Mouse (Mus musculus) c-Kit-positive CD71-positive TER-119-positive erythroid progenitor cells, embryonic 14.5 days (primary cell): ENCODE data around the gene Tmem131l.
A peak's percentile ranks its signal among the peaks of the same experiment; 100 is the strongest.

Experiments
- DNase-seq: peaks from one replicate; pipeline ENCODE4 v3.0.0-alpha.2; 2013; ENCODE audit warnings: low spot score

Gene Tmem131l

GRCm38 (mm10) chr3:84010995-84011663, 28.8 kb downstream of the Tmem131l start:
- DNase-seq, result no peak

DNA sequence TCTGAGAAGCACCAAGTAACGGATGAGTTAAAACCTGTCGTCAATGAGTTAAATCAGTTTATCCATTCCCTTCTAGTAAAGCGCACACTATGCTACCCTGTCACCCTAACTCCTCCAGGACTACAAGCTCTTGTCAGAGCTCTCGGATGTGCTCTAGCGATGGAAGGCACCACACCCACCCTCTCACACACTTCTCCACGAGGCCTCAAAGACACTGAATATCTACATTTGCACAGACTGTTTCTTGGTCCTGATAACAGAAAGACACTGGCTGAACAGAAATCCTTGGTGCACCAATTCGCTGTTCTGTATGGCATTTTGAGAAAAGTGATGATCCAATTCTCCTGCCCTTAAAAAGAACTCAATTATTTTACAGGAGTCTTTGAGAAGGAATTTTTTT, 34.0 kb downstream of the Tmem131l start:
- peak; percentile 75 for DNase-seq

GRCm38 (mm10) chr3:84004330-84005090, 35.5 kb downstream of the Tmem131l start:
- DNase-seq, result no peak

DNA sequence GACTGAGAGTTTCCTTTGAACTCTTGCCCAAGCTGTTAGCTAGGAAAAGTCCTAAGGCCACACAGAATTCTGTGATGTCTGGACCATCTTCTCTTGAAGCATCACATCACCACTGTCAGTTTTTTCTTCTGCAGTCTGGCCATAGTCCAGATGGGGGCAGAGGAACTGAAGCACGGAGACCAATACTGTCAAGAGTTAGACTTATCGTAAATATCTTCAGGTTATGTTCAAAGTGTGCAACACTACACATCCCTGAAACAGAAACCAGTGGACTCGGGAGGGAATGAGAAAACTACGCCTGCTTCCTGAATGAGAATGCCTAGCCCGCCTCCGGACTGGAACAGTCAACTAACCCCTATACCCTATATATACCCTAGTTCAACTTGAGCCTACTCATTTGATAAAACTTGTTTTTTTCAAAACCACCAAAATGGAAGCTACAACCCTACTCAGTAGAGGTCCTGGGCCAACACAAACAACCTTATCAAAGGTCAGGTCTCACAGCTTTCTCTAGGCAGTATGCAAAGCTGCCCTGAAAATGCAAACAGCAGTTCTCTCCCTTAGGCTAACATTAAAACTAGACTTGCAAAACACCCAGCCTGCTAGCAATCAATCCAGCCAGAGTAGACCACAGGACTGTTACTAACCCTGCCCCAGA, 37.4 kb downstream of the Tmem131l start:
- no peak for DNase-seq

DNA sequence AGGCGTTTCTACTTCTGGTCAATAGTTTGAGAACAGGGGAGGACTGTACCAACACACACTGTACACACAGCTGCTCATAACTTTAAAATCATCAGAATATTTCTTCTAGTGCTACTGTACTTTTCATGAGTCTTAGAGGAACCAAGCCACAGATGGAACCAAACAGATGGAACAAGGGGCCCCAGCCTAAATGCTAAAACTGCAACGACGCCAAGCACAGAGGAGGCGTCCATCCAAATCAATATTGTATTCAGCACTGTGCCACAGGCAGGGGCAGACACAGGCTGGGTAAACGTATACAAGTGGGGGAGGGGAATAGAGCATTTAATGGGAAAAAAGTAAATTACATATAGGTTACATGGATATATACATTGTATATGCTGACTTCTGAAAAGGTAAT, 42.4 kb downstream of the Tmem131l start:
- no peak for DNase-seq

GRCm38 (mm10) chr3:83997036-83997435, 42.9 kb downstream of the Tmem131l start:
- no peak for DNase-seq

- no peak for DNase-seq
Observed at GRCm38 (mm10) chr3:83996086-83996485, 43.9 kb downstream of the Tmem131l start.

DNA sequence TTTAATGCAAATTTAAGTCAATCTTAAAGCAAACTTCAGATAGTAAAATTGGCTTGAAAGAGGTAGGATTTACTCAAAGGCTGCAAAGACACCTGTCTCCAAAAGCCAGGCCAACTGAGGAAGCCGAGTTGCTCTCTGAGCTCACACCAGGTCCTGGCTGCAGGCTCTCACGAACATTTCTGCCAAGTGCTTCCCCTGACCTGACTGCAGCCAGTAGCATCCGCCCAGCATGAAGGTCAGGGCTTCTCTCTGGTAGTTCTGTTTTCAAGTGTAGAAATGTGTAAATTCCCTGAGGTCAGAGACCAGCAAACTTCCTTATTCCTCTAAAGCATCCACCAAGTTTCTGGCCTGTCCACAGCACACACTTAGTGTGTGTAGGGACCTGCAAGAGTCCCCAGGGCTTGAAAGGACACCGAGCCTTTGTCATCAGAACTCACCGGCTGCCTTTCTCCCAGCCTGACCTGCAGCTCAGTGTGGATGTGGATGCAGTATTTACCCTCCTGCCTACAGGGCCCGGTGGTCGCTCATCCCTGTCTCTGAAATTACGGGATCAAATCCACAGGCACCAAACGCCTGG, 44.6 kb downstream of the Tmem131l start:
- no peak for DNase-seq

- no peak for DNase-seq
Observed at GRCm38 (mm10) chr3:83994217-83994839, 45.6 kb downstream of the Tmem131l start.

- no peak for DNase-seq
Observed at GRCm38 (mm10) chr3:83993089-83993516, 46.9 kb downstream of the Tmem131l start.

DNA sequence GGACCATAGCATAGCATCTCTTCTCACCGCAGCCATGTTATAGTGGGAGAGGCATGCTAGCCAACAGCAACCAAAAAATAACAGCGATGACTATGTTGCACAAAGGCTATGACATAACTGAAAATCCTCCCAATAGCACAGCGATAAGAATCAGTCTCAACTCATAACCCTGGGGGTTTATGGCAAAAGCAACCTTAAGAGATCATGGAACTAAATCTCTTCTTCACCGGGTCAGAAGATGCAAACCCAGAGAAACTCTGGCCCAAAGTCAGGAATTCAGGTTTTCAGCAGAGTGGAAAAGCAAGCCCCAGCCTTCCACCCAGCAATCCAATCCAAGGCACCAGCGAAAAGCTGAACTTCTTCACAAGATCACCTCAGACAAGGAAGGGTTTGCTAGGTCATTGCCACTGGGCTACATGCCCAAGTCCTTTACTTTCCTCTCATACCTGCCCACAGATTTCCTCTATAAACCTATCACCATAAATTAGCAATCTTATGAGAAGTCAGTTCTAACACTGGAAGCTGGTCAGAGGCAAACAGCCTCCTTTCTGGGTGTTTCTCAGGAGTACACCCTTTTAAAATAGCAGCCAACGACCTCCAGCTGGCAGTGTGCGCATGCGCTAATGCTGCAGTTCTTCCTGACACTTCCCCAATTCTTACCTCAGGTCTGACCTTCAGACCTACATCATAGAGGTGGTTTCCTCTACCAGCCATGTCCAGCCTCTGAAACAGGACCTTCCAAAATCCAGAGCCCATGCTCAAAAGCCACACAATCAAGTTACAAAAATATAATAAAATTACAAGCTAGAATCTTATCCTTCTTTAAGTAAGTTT, 48.1 kb downstream of the Tmem131l start:
- DNase-seq, result no peak

GRCm38 (mm10) chr3:83988214-83988613, 51.8 kb downstream of the Tmem131l start:
- DNase-seq, result no peak

DNA sequence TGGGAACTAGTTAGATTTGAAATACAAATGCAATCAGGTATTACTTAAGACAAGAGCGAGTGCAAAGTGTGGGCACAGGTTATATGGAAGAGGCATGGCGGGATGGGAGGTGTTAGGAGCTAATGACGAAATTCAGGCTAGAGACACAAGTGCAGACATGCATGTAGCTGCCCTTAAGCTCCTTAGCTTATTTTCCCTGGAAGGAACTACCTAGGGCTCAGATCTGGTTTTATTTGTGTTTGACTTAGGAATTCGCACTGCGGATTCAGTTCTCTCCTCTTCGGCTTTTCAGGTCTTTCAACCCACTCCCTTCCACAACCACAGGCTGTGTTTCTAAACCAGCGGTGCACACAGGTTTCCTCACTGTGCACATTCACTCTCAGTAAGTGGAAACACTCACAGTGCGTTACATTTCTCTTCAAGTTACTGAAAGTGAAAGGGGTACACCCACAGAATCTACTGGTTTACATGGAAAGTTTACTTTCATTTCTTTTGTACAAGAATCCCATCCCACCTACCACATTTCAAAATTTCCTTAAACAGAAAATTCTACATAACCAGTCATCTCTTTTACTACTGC, 52.4 kb downstream of the Tmem131l start:
- DNase-seq, result no peak

- no peak for DNase-seq
Observed at GRCm38 (mm10) chr3:83986740-83987139, 53.2 kb downstream of the Tmem131l start.

- no peak for DNase-seq
Observed at GRCm38 (mm10) chr3:83985426-83985825, 54.5 kb downstream of the Tmem131l start.

DNA sequence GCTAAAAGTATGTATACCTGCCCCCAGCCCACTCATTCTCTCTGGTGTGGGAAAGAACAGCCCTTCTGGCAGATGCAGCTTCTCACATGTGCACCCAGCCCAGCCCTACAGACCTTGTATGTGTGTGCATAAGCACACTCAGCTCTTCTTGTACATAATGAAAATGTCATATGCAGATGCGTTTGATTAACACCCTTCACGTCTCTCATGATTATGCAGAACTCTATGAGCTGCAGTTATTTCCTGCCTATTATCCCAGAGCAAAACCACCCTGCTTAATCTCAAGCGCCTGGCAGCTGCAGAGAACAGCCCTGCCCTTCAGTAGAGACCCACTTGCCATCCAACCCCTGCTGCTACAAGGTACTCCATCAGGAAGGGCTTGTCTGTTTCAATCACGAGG, 55.6 kb downstream of the Tmem131l start:
- no peak for DNase-seq

- no peak for DNase-seq
Observed at GRCm38 (mm10) chr3:83982821-83983220, 57.2 kb downstream of the Tmem131l start.

GRCm38 (mm10) chr3:83980231-83980872, 59.6 kb downstream of the Tmem131l start:
- DNase-seq, result no peak

DNA sequence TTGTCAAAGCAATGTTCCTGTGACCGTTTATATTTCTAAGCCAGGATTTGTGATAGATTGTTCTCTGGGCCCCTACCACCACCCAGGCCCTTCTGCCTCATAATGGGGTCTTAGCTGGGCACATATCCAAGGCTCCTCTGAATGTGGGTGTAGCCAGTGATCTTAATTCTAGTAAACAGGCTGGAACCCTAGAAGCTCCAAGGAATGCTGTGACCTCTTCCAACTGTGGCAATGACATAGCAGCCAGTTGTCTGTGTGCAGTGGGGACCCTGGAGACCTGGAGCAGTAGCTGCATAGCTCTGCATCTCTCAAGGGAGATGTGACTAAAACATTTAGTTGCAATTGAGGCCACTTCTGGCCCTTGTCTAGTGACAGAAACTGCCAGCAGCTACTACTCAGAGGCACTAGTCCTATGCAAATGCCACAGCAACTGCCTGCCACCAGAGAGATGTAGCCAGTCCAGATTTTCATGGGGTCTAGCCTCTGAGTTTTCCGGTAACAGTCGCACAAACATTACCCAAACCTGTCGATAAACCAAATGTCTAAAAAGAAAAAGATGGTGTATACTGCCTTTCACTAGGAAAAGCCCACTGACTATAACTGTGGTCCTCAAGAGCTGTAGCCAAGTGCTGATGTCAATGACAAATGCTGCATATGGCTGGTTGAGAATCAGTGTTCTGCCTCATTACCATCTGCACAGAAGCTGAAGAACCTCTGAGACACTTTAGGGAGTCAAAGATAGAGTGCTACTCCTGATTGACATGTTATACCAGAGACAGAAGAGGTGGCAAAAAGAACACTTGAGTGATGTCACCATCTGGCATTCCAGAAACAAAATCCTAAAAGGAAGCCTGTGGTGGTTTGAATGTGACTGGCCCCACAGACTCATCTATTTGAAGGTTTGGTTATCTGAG, 61.2 kb downstream of the Tmem131l start:
- DNase-seq, result no peak
